Mouse (Mus musculus): Measurements from ENCODE around the gene Naglu. TPM values are rescaled to one million over a fixed set of nuclear protein-coding genes. Genes with fewer than 3 reads are reported as not detected.
A peak's percentile ranks its signal among the peaks of the same experiment; 100 is the strongest.

Naglu gene
- total and polyA plus RNA-seq, 2 experiments, result 22.1 to 38.8 TPM

GRCm38 (mm10) chr11:101057860-101058259 lies 12.0 kb upstream of the Naglu start:
- Histone ChIP-seq H3K36me3 (ENCODE audit: control insufficient read depth, insufficient read depth, low read length) (0 out of 2 replicates have a peak, but pooled peaks cover 2% of the 10 kb centered on the region), H3K27me3 (ENCODE audit: control insufficient read depth, insufficient read depth, low read length) (no peaks in the 10 kb centered on the region), H3K79me2 (ENCODE audit: control insufficient read depth, insufficient read depth, low read length) (no peaks in the 10 kb centered on the region), H3K9ac (ENCODE audit: low read depth, low read length) (no peak overlapping the region), H3K4me1 (ENCODE audit: control insufficient read depth, insufficient read depth, low read length) (peaks cover 15% of the 10 kb centered on the region), H3K4me3 (ENCODE audit: insufficient read depth, low read depth, low read length) (no peak overlapping the region), H3K27ac (replicated peaks; ENCODE audit: insufficient read depth, low read depth, low read length) (no peak overlapping the region)
- peak; percentile 41 for DNase-seq (ENCODE audit: extremely low read depth, low read depth, low spot score)
- TF ChIP-seq POLR2A (IDR thresholded peaks at IDR 0.05; ENCODE audit: extremely low read depth, insufficient read depth, low read length), result no peak
- TF ChIP-seq CTCF (IDR thresholded peaks at IDR 0.05; ENCODE audit: low read depth, low read length), result peak; percentile 70
- 37% methylated on average over 5 of the region's 5 CpGs for WGBS

GRCm38 (mm10) chr11:101058726-101059125 lies 11.1 kb upstream of the Naglu start:
- no peaks in the 10 kb centered on the region for H3K79me2 ChIP-seq (ENCODE audit: control insufficient read depth, insufficient read depth, low read length)
- H3K27ac ChIP-seq (replicated peaks; ENCODE audit: insufficient read depth, low read depth, low read length), result no peak overlapping the region
- no peak overlapping the region for H3K9ac ChIP-seq (ENCODE audit: low read depth, low read length)
- TF ChIP-seq CTCF (IDR thresholded peaks at IDR 0.05; ENCODE audit: low read depth, low read length) (no peak), POLR2A (IDR thresholded peaks at IDR 0.05; ENCODE audit: extremely low read depth, insufficient read depth, low read length) (no peak)
- WGBS, result 74% methylated on average over 5 of the region's 5 CpGs
- H3K27me3 ChIP-seq (ENCODE audit: control insufficient read depth, insufficient read depth, low read length), result no peaks in the 10 kb centered on the region
- 0 out of 2 replicates have a peak, but pooled peaks cover 1% of the 10 kb centered on the region for H3K36me3 ChIP-seq (ENCODE audit: control insufficient read depth, insufficient read depth, low read length)
- no peak for DNase-seq (ENCODE audit: extremely low read depth, low read depth, low spot score)
- H3K4me1 ChIP-seq (ENCODE audit: control insufficient read depth, insufficient read depth, low read length), result peaks cover 20% of the 10 kb centered on the region
- no peak overlapping the region for H3K4me3 ChIP-seq (ENCODE audit: insufficient read depth, low read depth, low read length)

GRCm38 (mm10) chr11:101059473-101059872 lies 10.3 kb upstream of the Naglu start:
- H3K36me3 ChIP-seq (ENCODE audit: control insufficient read depth, insufficient read depth, low read length), result no peaks in the 10 kb centered on the region
- no peak overlapping the region for H3K4me3 ChIP-seq (ENCODE audit: insufficient read depth, low read depth, low read length)
- H3K27ac ChIP-seq (replicated peaks; ENCODE audit: insufficient read depth, low read depth, low read length), result no peak overlapping the region
- H3K4me1 ChIP-seq (ENCODE audit: control insufficient read depth, insufficient read depth, low read length), result peaks cover 28% of the 10 kb centered on the region
- DNase-seq (ENCODE audit: extremely low read depth, low read depth, low spot score), result no peak
- no peaks in the 10 kb centered on the region for H3K79me2 ChIP-seq (ENCODE audit: control insufficient read depth, insufficient read depth, low read length)
- no peak overlapping the region for H3K9ac ChIP-seq (ENCODE audit: low read depth, low read length)
- 93% methylated on average over 10 of the region's 10 CpGs for WGBS
- TF ChIP-seq CTCF (IDR thresholded peaks at IDR 0.05; ENCODE audit: low read depth, low read length), result no peak
- TF ChIP-seq POLR2A (IDR thresholded peaks at IDR 0.05; ENCODE audit: extremely low read depth, insufficient read depth, low read length), result no peak
- H3K27me3 ChIP-seq (ENCODE audit: control insufficient read depth, insufficient read depth, low read length), result no peaks in the 10 kb centered on the region

GRCm38 (mm10) chr11:101060126-101060525 lies 9.7 kb upstream of the Naglu start:
- peak overlapping the region; percentile 50 for H3K27ac ChIP-seq (replicated peaks; ENCODE audit: insufficient read depth, low read depth, low read length)
- H3K36me3 ChIP-seq (ENCODE audit: control insufficient read depth, insufficient read depth, low read length), result no peaks in the 10 kb centered on the region
- WGBS, result 63% methylated on average over 8 of the region's 8 CpGs
- no peaks in the 10 kb centered on the region for H3K27me3 ChIP-seq (ENCODE audit: control insufficient read depth, insufficient read depth, low read length)
- no peak overlapping the region for H3K4me3 ChIP-seq (ENCODE audit: insufficient read depth, low read depth, low read length)
- no peak overlapping the region for H3K9ac ChIP-seq (ENCODE audit: low read depth, low read length)
- H3K79me2 ChIP-seq (ENCODE audit: control insufficient read depth, insufficient read depth, low read length), result no peaks in the 10 kb centered on the region
- DNase-seq (ENCODE audit: extremely low read depth, low read depth, low spot score), result peak; percentile 26
- peaks cover 31% of the 10 kb centered on the region for H3K4me1 ChIP-seq (ENCODE audit: control insufficient read depth, insufficient read depth, low read length)
- TF ChIP-seq POLR2A (IDR thresholded peaks at IDR 0.05; ENCODE audit: extremely low read depth, insufficient read depth, low read length) (no peak), CTCF (IDR thresholded peaks at IDR 0.05; ENCODE audit: low read depth, low read length) (no peak)

- Histone ChIP-seq H3K27me3 (ENCODE audit: control insufficient read depth, insufficient read depth, low read length) (no peaks in the 10 kb centered on the region), H3K9ac (ENCODE audit: low read depth, low read length) (no peak overlapping the region), H3K36me3 (ENCODE audit: control insufficient read depth, insufficient read depth, low read length) (no peaks in the 10 kb centered on the region), H3K79me2 (ENCODE audit: control insufficient read depth, insufficient read depth, low read length) (no peaks in the 10 kb centered on the region), H3K4me1 (ENCODE audit: control insufficient read depth, insufficient read depth, low read length) (peaks cover 34% of the 10 kb centered on the region), H3K27ac (replicated peaks; ENCODE audit: insufficient read depth, low read depth, low read length) (no peak overlapping the region), H3K4me3 (ENCODE audit: insufficient read depth, low read depth, low read length) (no peak overlapping the region)
- TF ChIP-seq POLR2A (IDR thresholded peaks at IDR 0.05; ENCODE audit: extremely low read depth, insufficient read depth, low read length), result no peak
- no peak for TF ChIP-seq CTCF (IDR thresholded peaks at IDR 0.05; ENCODE audit: low read depth, low read length)
- no peak for DNase-seq (ENCODE audit: extremely low read depth, low read depth, low spot score)
- 92% methylated on average over 5 of the region's 5 CpGs for WGBS
These were observed 8.8 kb upstream of the Naglu start for GRCm38 (mm10) chr11:101061049-101061448.

- H3K27me3 ChIP-seq (ENCODE audit: control insufficient read depth, insufficient read depth, low read length), result no peaks in the 10 kb centered on the region
- H3K9ac ChIP-seq (ENCODE audit: low read depth, low read length), result no peak overlapping the region
- TF ChIP-seq POLR2A (IDR thresholded peaks at IDR 0.05; ENCODE audit: extremely low read depth, insufficient read depth, low read length) (no peak), CTCF (IDR thresholded peaks at IDR 0.05; ENCODE audit: low read depth, low read length) (no peak)
- H3K4me3 ChIP-seq (ENCODE audit: insufficient read depth, low read depth, low read length), result no peak overlapping the region
- H3K4me1 ChIP-seq (ENCODE audit: control insufficient read depth, insufficient read depth, low read length), result peaks cover 31% of the 10 kb centered on the region
- no peaks in the 10 kb centered on the region for H3K36me3 ChIP-seq (ENCODE audit: control insufficient read depth, insufficient read depth, low read length)
- WGBS, result 73% methylated on average over 12 of the region's 12 CpGs
- DNase-seq (ENCODE audit: extremely low read depth, low read depth, low spot score), result no peak
- H3K27ac ChIP-seq (replicated peaks; ENCODE audit: insufficient read depth, low read depth, low read length), result peak overlapping the region; percentile 84
- H3K79me2 ChIP-seq (ENCODE audit: control insufficient read depth, insufficient read depth, low read length), result no peaks in the 10 kb centered on the region
These were observed 7.5 kb upstream of the Naglu start for GRCm38 (mm10) chr11:101062165-101062884.

Data from liver, adult 2 months (tissue).